Mouse (Mus musculus): ENCODE data around the gene 1700123O20Rik.

1700123O20Rik gene

DNA sequence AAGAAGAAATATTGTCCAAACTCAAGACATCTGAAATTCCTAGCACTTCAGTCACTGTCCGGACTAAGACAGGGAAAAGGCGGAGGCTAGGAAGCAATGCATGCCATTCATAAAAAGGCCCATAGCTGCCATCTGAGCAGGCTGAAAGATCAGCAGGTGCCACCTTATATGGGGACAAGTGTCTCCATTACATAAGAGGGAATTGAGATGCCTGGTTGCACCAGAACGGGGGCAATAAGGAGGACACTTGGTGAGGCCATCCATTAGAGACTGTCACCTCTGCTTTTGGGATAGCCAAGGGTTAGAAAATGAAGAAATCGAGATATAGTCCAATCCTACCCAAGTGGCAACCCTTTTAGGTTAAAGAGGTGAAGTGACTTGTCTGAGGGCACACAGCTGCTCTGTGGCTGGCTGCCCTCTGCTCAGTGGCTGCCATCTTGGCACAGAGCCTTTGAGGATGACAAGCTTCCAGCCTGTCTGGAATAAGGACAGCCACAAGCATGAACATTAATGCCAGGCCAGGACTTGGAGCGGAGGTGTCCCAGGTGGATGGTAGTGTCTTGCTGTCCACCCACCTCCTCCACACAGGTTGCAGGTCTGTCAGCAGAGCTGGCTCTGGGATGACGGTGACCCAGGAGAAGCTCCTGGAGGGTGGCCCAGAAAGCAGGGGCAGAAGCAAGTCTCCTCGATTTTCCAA lies 34.8 kb downstream of the 1700123O20Rik start:
- no peak for DNase-seq (ENCODE audit: extremely low spot score, low read depth, low spot score)

DNA sequence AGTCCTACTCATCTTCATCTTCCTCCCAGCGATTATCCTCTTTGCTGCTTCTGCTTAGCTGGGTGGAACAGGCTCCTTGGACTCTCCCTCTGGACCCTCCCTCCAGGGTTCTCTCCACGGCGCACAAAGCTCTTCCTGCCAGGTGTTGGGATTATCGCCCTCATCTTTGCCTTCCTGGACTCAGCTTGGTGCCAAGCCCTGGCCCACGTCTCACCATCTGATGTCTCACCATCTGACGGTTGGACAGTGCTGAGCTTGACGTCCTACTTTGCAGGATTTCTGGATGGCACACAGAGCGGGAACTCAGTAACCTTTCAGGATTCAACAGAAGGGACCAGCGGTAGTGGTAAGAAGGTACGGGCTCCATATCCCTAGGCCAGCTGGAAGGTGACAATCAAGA lies 35.7 kb downstream of the 1700123O20Rik start:
- DNase-seq (ENCODE audit: extremely low spot score, low read depth, low spot score): no peak

DNA sequence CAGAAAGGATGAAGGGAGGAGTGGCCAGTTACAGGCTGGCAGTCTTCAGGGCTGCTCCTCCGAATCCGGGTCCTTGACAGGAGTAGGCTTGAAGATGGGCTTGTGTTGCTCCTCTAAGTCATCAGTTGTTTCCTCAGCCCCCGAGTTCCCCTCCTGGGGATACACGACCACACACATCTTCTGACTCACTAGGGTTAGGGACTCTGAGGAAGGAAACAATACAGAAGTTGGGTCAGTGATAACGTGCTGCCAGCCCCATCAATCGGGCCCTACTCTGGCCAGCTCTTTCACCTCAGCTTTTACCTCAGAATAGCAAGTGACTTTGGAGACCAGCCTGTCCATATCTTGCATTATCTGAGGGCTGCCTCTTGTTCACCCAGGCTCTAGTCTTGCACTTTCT lies 38.0 kb downstream of the 1700123O20Rik start:
- no peak for DNase-seq (ENCODE audit: extremely low spot score, low read depth, low spot score)

- DNase-seq (ENCODE audit: extremely low spot score, low read depth, low spot score): no peak
Measured at GRCm38 (mm10) chr14:54727565-54727964, 41.5 kb downstream of the 1700123O20Rik start.

DNA sequence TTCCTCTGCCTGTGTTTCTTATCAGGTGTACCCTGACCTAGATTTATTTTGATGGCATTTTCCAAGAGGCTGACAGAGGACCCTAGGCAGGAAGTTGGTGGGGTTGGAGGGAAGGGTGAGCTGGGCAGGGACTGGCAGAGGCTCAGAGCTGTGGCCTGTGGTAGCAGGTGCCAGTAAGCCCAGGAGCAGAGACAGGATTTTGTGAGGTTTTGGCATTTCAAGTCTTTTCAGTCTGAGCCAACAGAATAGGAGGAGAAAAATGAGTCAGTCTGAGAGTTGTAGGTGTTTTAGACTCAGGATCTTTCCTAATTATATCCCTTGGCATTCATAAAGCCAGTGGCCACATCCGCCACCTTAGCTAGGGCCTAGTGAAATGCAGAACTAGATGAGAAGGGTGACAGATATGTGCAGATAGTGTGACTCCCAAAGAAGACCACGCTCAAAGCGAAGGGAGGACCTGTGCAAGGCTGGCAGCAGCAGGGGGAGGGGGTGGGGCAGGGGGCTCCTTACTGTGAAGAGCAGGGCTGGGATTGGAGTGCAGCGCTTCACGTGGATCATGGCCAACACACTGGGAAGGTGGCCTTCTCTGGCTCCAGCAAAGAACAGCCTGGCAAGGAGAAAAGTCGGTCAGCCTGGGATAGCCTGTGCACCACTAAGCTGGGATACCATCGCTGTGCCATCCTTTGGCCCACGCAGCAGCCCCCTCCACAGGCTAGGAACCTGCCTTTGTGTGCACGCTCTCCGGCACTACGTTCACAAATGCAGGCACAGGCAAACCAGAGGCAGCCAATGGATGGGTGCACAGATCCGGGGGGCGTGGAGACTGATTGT lies 43.0 kb downstream of the 1700123O20Rik start:
- no peak for DNase-seq (ENCODE audit: extremely low spot score, low read depth, low spot score)

GRCm38 (mm10) chr14:54730305-54730704 lies 44.3 kb downstream of the 1700123O20Rik start:
- no peak for DNase-seq (ENCODE audit: extremely low spot score, low read depth, low spot score)

GRCm38 (mm10) chr14:54732206-54732605 lies 46.2 kb downstream of the 1700123O20Rik start:
- no peak for DNase-seq (ENCODE audit: extremely low spot score, low read depth, low spot score)

- DNase-seq (ENCODE audit: extremely low spot score, low read depth, low spot score): no peak
Measured at GRCm38 (mm10) chr14:54734004-54734403, 48.0 kb downstream of the 1700123O20Rik start.

DNA sequence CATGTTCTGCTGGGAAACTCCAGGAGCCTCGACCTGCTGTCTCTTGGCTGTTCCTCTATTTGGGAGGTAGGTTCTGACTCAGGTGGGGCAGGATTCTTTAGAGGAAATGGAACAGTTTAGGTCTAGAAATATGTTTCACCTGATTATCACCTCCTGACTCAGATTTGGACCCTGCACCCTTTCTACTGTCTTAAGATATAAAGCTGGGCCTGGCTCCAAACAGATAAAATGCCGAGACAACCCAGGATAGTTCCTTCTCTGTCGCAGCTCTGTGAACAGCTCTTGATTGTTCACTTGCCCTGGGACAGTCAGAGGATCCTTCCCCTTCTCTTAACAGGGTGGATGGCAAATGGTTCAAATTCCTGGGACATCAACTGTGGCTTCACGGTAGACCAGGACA lies 49.2 kb downstream of the 1700123O20Rik start:
- no peak for DNase-seq (ENCODE audit: extremely low spot score, low read depth, low spot score)

DNA sequence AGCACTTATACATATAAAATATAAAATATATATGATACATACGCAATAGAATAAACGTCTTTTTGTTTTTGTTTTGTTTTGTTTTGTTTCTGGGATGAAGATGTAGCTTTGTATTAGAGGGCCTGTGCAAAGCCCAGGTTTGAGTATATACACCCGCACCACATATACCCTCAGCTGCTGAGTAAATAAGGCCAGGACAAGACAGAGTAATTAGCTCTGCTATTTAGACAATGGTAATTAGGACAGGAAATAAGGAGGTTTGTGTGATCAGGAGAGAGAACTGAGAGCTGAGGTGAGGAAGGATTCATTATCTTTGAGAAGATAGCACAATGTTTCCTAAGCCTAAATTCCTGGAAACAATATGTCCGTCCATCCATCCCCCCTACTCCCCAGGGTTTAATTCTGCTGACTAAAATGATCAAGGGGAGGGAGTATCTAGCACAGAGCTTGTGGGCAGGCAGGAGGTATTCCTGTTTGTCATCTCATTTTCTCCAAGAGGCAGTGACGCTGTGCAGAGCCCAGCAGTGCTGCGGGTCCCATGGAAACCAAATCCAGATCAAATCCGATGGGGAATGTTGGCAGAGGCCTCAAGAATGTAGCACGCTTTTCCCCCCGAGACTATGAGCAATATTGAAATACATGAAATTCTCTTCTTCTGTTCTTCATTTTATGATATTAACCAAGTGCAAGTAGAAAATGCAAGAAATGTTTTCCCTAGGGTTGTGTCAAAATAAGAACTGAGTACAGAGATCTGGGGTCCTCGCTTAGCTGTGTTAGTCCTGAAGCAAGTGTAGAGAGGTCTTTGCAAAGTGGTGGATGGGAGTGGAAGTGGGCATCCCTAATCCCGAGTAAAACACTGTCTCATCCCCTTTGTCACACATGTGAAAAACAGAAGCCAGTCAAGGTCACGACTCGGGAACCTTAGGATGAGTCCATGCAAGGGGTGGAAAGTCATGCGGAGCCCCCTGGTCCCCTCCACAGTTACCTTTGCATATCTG lies 50.8 kb downstream of the 1700123O20Rik start:
- DNase-seq (ENCODE audit: extremely low spot score, low read depth, low spot score): no peak

- no peak for DNase-seq (ENCODE audit: extremely low spot score, low read depth, low spot score)
Measured at GRCm38 (mm10) chr14:54737634-54738033, 51.6 kb downstream of the 1700123O20Rik start.

Measured in hindlimb bud, embryonic 11.5 days (tissue).